Mouse (Mus musculus): ENCODE measurements at regions not wholly inside any gene's neighbourhood (a gene's known extent, or its start where the extent isn't known, plus 50 kb on each side); places are given as distances from the start of the nearest gene placed in this dataset.
A peak's percentile ranks its signal among the peaks of the same experiment; 100 is the strongest.

GRCm38 (mm10) chr15:97188545-97188944 lies 58.4 kb upstream of the Pced1b start:
- no peak for DNase-seq (ENCODE audit: low spot score)

GRCm38 (mm10) chr15:97187831-97188230 lies 59.1 kb upstream of the Pced1b start:
- DNase-seq (ENCODE audit: low spot score): no peak

- DNase-seq (ENCODE audit: low spot score): no peak
Observed at GRCm38 (mm10) chr15:97186034-97186433, 60.9 kb upstream of the Pced1b start.

- DNase-seq (ENCODE audit: low spot score): no peak
Observed at GRCm38 (mm10) chr15:97182617-97183038, 64.3 kb upstream of the Pced1b start.

GRCm38 (mm10) chr15:97180970-97181669 lies 65.8 kb upstream of the Pced1b start:
- DNase-seq (ENCODE audit: low spot score): no peak

- no peak for DNase-seq (ENCODE audit: low spot score)
Observed at GRCm38 (mm10) chr15:97178286-97178685, 68.6 kb upstream of the Pced1b start.

- DNase-seq (ENCODE audit: low spot score): no peak
Observed at GRCm38 (mm10) chr15:97177806-97178205, 69.1 kb upstream of the Pced1b start.

GRCm38 (mm10) chr15:97174989-97175388 lies 71.9 kb upstream of the Pced1b start:
- DNase-seq (ENCODE audit: low spot score): no peak

- DNase-seq (ENCODE audit: low spot score): no peak
Observed at GRCm38 (mm10) chr15:97173233-97173632, 73.7 kb upstream of the Pced1b start.

GRCm38 (mm10) chr15:97170074-97170473 lies 76.8 kb upstream of the Pced1b start:
- no peak for DNase-seq (ENCODE audit: low spot score)

GRCm38 (mm10) chr15:97169381-97169780 lies 77.5 kb upstream of the Pced1b start:
- no peak for DNase-seq (ENCODE audit: low spot score)

- DNase-seq (ENCODE audit: low spot score): no peak
Observed at GRCm38 (mm10) chr15:97167116-97167515, 79.8 kb upstream of the Pced1b start.

GRCm38 (mm10) chr15:97164616-97165015 lies 82.3 kb upstream of the Pced1b start:
- no peak for DNase-seq (ENCODE audit: low spot score)

- no peak for DNase-seq (ENCODE audit: low spot score)
Observed at GRCm38 (mm10) chr15:97163971-97164370, 82.9 kb upstream of the Pced1b start.

- no peak for DNase-seq (ENCODE audit: low spot score)
Observed at GRCm38 (mm10) chr15:97163090-97163489, 83.8 kb upstream of the Pced1b start.

- no peak for DNase-seq (ENCODE audit: low spot score)
Observed at GRCm38 (mm10) chr15:97162305-97162704, 84.6 kb upstream of the Pced1b start.

- no peak for DNase-seq (ENCODE audit: low spot score)
Observed at GRCm38 (mm10) chr15:97161530-97161929, 85.4 kb upstream of the Pced1b start.

GRCm38 (mm10) chr15:97152354-97152753 lies 94.6 kb upstream of the Pced1b start:
- no peak for DNase-seq (ENCODE audit: low spot score)

GRCm38 (mm10) chr15:97151793-97152192 lies 95.1 kb upstream of the Pced1b start:
- DNase-seq (ENCODE audit: low spot score): no peak

GRCm38 (mm10) chr15:97150983-97151735 lies 95.4 kb upstream of the Slc38a4 start:
- no peak for DNase-seq (ENCODE audit: low spot score)

GRCm38 (mm10) chr15:97141958-97142357 lies 86.2 kb upstream of the Slc38a4 start:
- DNase-seq (ENCODE audit: low spot score): no peak

GRCm38 (mm10) chr15:97138265-97138664 lies 82.5 kb upstream of the Slc38a4 start:
- no peak for DNase-seq (ENCODE audit: low spot score)

GRCm38 (mm10) chr15:97135291-97135690 lies 79.5 kb upstream of the Slc38a4 start:
- DNase-seq (ENCODE audit: low spot score): peak; percentile 54

- no peak for DNase-seq (ENCODE audit: low spot score)
Observed at GRCm38 (mm10) chr15:97127771-97128170, 72.0 kb upstream of the Slc38a4 start.
